Mouse (Mus musculus): ENCODE measurements around the gene Smg7.

DNA sequence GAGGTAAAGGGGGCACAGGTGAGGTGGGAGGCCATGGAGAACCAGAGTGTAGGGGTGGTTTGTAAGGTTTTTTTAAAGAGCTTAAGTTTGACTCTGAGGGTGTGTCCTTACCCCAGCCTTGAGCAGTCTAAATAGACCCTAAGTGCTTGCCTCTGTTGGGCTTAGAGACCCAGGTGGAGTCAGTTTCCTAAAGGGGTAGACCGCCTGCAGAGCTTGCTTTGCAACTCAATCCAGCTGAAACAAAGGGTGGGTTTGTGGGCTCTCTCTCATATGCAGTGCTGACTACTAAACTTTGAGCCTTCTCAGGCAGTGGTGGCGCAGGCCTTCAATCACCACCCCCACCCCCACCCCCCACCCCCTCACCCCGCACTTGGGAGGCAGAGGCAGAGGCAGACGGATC is 40.5 kb upstream of the Smg7 start:
- TF ChIP-seq TBP (IDR thresholded peaks at IDR 0.05; ENCODE audit: low read depth, low read length) (no peak), ZC3H11A (IDR thresholded peaks at IDR 0.05; ENCODE audit: low read depth, low read length) (no peak), MAX (IDR thresholded peaks at IDR 0.05; ENCODE audit: low read length) (no peak), CTCF (IDR thresholded peaks at IDR 0.05 in 2 of 3, conservative IDR thresholded peaks at IDR 0.05 in 1 of 3; ENCODE audit: control insufficient read depth in 1 of 3, insufficient read depth in 1 of 3, low read depth in 2 of 3, low read length in 3 of 3, poor library complexity in 1 of 3, severe bottlenecking in 1 of 3) (no peak), ZMIZ1 (IDR thresholded peaks at IDR 0.05; ENCODE audit: low read depth, low read length) (no peak), POLR2A (IDR thresholded peaks at IDR 0.05; ENCODE audit: control insufficient read depth in 1 of 2, insufficient read depth in 1 of 2, low read depth in 1 of 2, low read length in 2 of 2, poor library complexity in 1 of 2) (no peak), POLR2AphosphoS5 (IDR thresholded peaks at IDR 0.05; ENCODE audit: borderline replicate concordance, low read depth, low read length) (no peak), MAFK (IDR thresholded peaks at IDR 0.05; ENCODE audit: borderline replicate concordance, low read depth, low read length) (no peak), GATA1 (IDR thresholded peaks at IDR 0.05; ENCODE audit: low read depth, low read length) (no peak), TCF12 (IDR thresholded peaks at IDR 0.05; ENCODE audit: low read depth, low read length) (no peak), JUND (IDR thresholded peaks at IDR 0.05; ENCODE audit: low read depth, low read length) (no peak), E2F4 (IDR thresholded peaks at IDR 0.05; ENCODE audit: borderline replicate concordance, low read depth, low read length) (no peak)

Measured in MEL (cell line).